Comparison of ENCODE assay signal across 22 mouse cellular contexts in genomic region chr2:119864484-119864883, GRCm38 (mm10). TPM values are rescaled to one million over a fixed set of nuclear protein-coding genes. Genes with fewer than 3 reads are reported as not detected.
DNase-seq lines count a peak whose midpoint lies in the region; ATAC-seq lines count a peak whose summit lies in the region.
"Had no signal": no experiment of that assay in that cellular context is flagged by ENCODE, and none has a peak within 500 bp of the region (broad histone marks: within the 10 kb centered on the region; RNA-seq: fewer than 3 reads in every experiment).

No protein-coding gene starts in this region.

- peak; percentile 26 to 65 for DNase-seq in layer of hippocampus, adult 18-20 months (ENCODE audit: low spot score in 2 of 2)
- DNase-seq in layer of hippocampus, postnatal 14 days (ENCODE audit: low spot score in 2 of 2): no peak
- peak; percentile 7 to 24 for DNase-seq in left cerebral cortex, postnatal 14 days (ENCODE audit: low spot score in 2 of 2)
- no peak for DNase-seq in left cerebral cortex, postnatal 36 days (ENCODE audit: low spot score in 2 of 2)
- peak; percentile 68 for DNase-seq in brain, adult 2 months (ENCODE audit: low read depth, low spot score)
- peak; percentile 30 for DNase-seq in layer of hippocampus, adult 9-11 months
- DNase-seq: adrenal gland, adult 2 months; adrenal gland, postnatal 25 days; cerebellum, adult 11 months; cerebellum, adult 8-10 months; cerebellum, postnatal 14 days; embryo, embryonic 11 days; gastrocnemius, adult 2 months; gastrocnemius, postnatal 25 days; heart, postnatal 36 days had no signal

- WGBS in midbrain, embryonic 16.5 days: 84% methylated on average over 4 of the region's 4 CpGs

- no peak overlapping the region for H3K27ac ChIP-seq in midbrain, embryonic 16.5 days (ENCODE audit: low read length)
- H3K27ac ChIP-seq: embryonic facial prominence, embryonic 15.5 days; forebrain, embryonic 10.5 days; gastrocnemius, adult 2 months; heart, embryonic 13.5 days; hindbrain, embryonic 15.5 days had no signal

- H3K36me3 ChIP-seq in midbrain, embryonic 16.5 days (ENCODE audit: control insufficient read depth, insufficient read depth, low read length): no peaks in the 10 kb centered on the region
- H3K36me3 ChIP-seq: embryonic facial prominence, embryonic 15.5 days; forebrain, embryonic 10.5 days; heart, embryonic 13.5 days; hindbrain, embryonic 15.5 days had no signal

- intact Hi-C loops in left cerebral cortex, postnatal 14 days (cut with DNase I): no loop called here
- intact Hi-C loops in left cerebral cortex, postnatal 36 days (cut with DNase I): no loop called here

- H3K9ac ChIP-seq in midbrain, embryonic 16.5 days (ENCODE audit: low read depth, low read length): no peak overlapping the region
- H3K9ac ChIP-seq: embryonic facial prominence, embryonic 15.5 days; heart, embryonic 13.5 days; hindbrain, embryonic 15.5 days had no signal

- no peaks in the 10 kb centered on the region for H3K27me3 ChIP-seq in midbrain, embryonic 16.5 days (ENCODE audit: control insufficient read depth, insufficient read depth, low read depth, low read length)
- H3K27me3 ChIP-seq: embryonic facial prominence, embryonic 15.5 days; hindbrain, embryonic 15.5 days had no signal

- H3K9me3 ChIP-seq in midbrain, embryonic 16.5 days (replicated peaks; ENCODE audit: control insufficient read depth, low read length, poor library complexity, severe bottlenecking): no peaks in the 10 kb centered on the region
- H3K9me3 ChIP-seq: embryonic facial prominence, embryonic 15.5 days; forebrain, embryonic 10.5 days; heart, embryonic 13.5 days; hindbrain, embryonic 15.5 days had no signal

- no peak overlapping the region for H3K4me3 ChIP-seq in midbrain, embryonic 16.5 days (ENCODE audit: low read depth, low read length)
- H3K4me3 ChIP-seq: embryonic facial prominence, embryonic 15.5 days; erythroblast, embryonic 14.5 days; forebrain, embryonic 10.5 days; gastrocnemius, adult 2 months; heart, embryonic 13.5 days; hindbrain, embryonic 15.5 days had no signal

- H3K4me2 ChIP-seq in midbrain, embryonic 16.5 days (ENCODE audit: low read length): no peak overlapping the region
- H3K4me2 ChIP-seq: embryonic facial prominence, embryonic 15.5 days; heart, embryonic 13.5 days; hindbrain, embryonic 15.5 days had no signal

- no peaks in the 10 kb centered on the region for H3K4me1 ChIP-seq in midbrain, embryonic 16.5 days (ENCODE audit: control insufficient read depth, insufficient read depth, low read length)
- H3K4me1 ChIP-seq: embryonic facial prominence, embryonic 15.5 days; forebrain, embryonic 10.5 days; heart, embryonic 13.5 days; hindbrain, embryonic 15.5 days had no signal

- no peak for ATAC-seq in midbrain, embryonic 16.5 days
- ATAC-seq: forebrain, embryonic 14.5 days had no signal

RNA-seq across cellular contexts. Expression of gene Mga, which starts 32.5 kb away (rescaled TPM):
- 10 to 100 TPM; 69.2 to 71.2 TPM for total RNA-seq in layer of hippocampus, adult 18-20 months (2021)
- 10 to 100 TPM; 61.0 to 61.7 TPM for total RNA-seq in layer of hippocampus, postnatal 14 days (2021)
- 10 to 100 TPM; 57.9 to 65.6 TPM for total RNA-seq in left cerebral cortex, postnatal 14 days (2021)
- 10 to 100 TPM; 56.2 to 74.1 TPM for total RNA-seq in left cerebral cortex, postnatal 36 days (2021)
- 24.0 and 26.6 TPM in 2 replicates for polyA plus RNA-seq in midbrain, embryonic 16.5 days (2015; fragmentation: Nextera tagmentation; extraction: Ambion mirVana)

Comparison
In these comparisons a context has a peak if more than half of its experiments do, and no peak if none do; other contexts are left out.
1. DNase-seq: peak in layer of hippocampus, adult 18-20 months (2 of 2), left cerebral cortex, postnatal 14 days (2 of 2), brain, adult 2 months (single experiment) and layer of hippocampus, adult 9-11 months (single experiment); none in layer of hippocampus, postnatal 14 days (0 of 2) and left cerebral cortex, postnatal 36 days (0 of 2).